Mouse (Mus musculus): ENCODE data around the gene Cfap45. TPM values are rescaled to one million over a fixed set of nuclear protein-coding genes. Genes with fewer than 3 reads are reported as not detected.
A peak's percentile ranks its signal among the peaks of the same experiment; 100 is the strongest.

Cfap45 gene
- total RNA-seq (2021), result under 1 TPM; 0.35 to 0.40 TPM
- long read RNA-seq, experiment 1, result 0 reads
- long read RNA-seq, experiment 2, result 0 reads

- peak; percentile 42 to 47 for DNase-seq (ENCODE audit: low spot score in 2 of 2)
These were observed at the start of gene Cfap45 for GRCm38 (mm10) chr1:172520576-172521440. Cfap45 (plus strand) TSS chr1:172520801.

GRCm38 (mm10) chr1:172472909-172473308, 47.7 kb upstream of the Cfap45 start:
- no peak for DNase-seq (ENCODE audit: low spot score in 2 of 2)

- no peak for DNase-seq (ENCODE audit: low spot score in 2 of 2)
These were observed 46.4 kb upstream of the Cfap45 start for GRCm38 (mm10) chr1:172474196-172474595.

GRCm38 (mm10) chr1:172475054-172475741, 45.4 kb upstream of the Cfap45 start, which contains the start of gene Slamf9:
Slamf9 (plus strand) TSS chr1:172475358.
- no peak for DNase-seq (ENCODE audit: low spot score in 2 of 2)

- DNase-seq (ENCODE audit: low spot score in 2 of 2), result no peak
These were observed 42.6 kb upstream of the Cfap45 start for GRCm38 (mm10) chr1:172478020-172478419.

GRCm38 (mm10) chr1:172480376-172480775, 40.2 kb upstream of the Cfap45 start:
- DNase-seq (ENCODE audit: low spot score in 2 of 2), result no peak

- no peak for DNase-seq (ENCODE audit: low spot score in 2 of 2)
These were observed 39.5 kb upstream of the Cfap45 start for GRCm38 (mm10) chr1:172481111-172481510.

GRCm38 (mm10) chr1:172481540-172482280, 38.9 kb upstream of the Cfap45 start, which contains the start of gene Igsf9:
Igsf9 (plus strand) TSS chr1:172481788.
- peak; percentile 58 to 72 for DNase-seq (ENCODE audit: low spot score in 2 of 2)

GRCm38 (mm10) chr1:172482518-172483360, 37.9 kb upstream of the Cfap45 start:
- no peak for DNase-seq (ENCODE audit: low spot score in 2 of 2)

GRCm38 (mm10) chr1:172483361-172483660, 37.3 kb upstream of the Cfap45 start:
- no peak for DNase-seq (ENCODE audit: low spot score in 2 of 2)

GRCm38 (mm10) chr1:172484236-172484635, 36.4 kb upstream of the Cfap45 start:
- DNase-seq (ENCODE audit: low spot score in 2 of 2), result no peak

GRCm38 (mm10) chr1:172484671-172485070, 35.9 kb upstream of the Cfap45 start:
- DNase-seq (ENCODE audit: low spot score in 2 of 2), result no peak

- DNase-seq (ENCODE audit: low spot score in 2 of 2), result no peak
These were observed 34.8 kb upstream of the Cfap45 start for GRCm38 (mm10) chr1:172485821-172486220.

GRCm38 (mm10) chr1:172486236-172486635, 34.4 kb upstream of the Cfap45 start:
- DNase-seq (ENCODE audit: low spot score in 2 of 2), result no peak

GRCm38 (mm10) chr1:172486651-172487050, 34.0 kb upstream of the Cfap45 start:
- no peak for DNase-seq (ENCODE audit: low spot score in 2 of 2)

- no peak for DNase-seq (ENCODE audit: low spot score in 2 of 2)
These were observed 32.7 kb upstream of the Cfap45 start for GRCm38 (mm10) chr1:172487859-172488258.

GRCm38 (mm10) chr1:172488831-172489230, 31.8 kb upstream of the Cfap45 start:
- no peak for DNase-seq (ENCODE audit: low spot score in 2 of 2)

- DNase-seq (ENCODE audit: low spot score in 2 of 2), result no peak
These were observed 30.9 kb upstream of the Cfap45 start for GRCm38 (mm10) chr1:172489585-172490250.

- DNase-seq (ENCODE audit: low spot score in 2 of 2), result peak; percentile 94 to 95
These were observed 30.3 kb upstream of the Cfap45 start for GRCm38 (mm10) chr1:172490261-172490661.

GRCm38 (mm10) chr1:172492047-172492446, 28.6 kb upstream of the Cfap45 start:
- DNase-seq (ENCODE audit: low spot score in 2 of 2), result no peak
